Mouse (Mus musculus) liver, embryonic 14.5 days (tissue): Measurements from ENCODE around the gene Prss36.
A peak's percentile ranks its signal among the peaks of the same experiment; 100 is the strongest.
"Not testable (repeated sequence)": the region's sequence is repeated elsewhere in the genome, so short reads cannot be mapped to it uniquely, and the experiment has no call there.

Experiments
- CTCF ChIP-seq: IDR thresholded peaks from 2 replicates; pipeline ENCODE4 v1.5.1; 2016; ENCODE audit warnings: antibody characterized with exemption, low read depth, control low read depth
- EP300 ChIP-seq: IDR thresholded peaks from 2 replicates; pipeline ENCODE4 v1.6.1; 2016; ENCODE audit warnings: antibody characterized with exemption, low read depth

DNA sequence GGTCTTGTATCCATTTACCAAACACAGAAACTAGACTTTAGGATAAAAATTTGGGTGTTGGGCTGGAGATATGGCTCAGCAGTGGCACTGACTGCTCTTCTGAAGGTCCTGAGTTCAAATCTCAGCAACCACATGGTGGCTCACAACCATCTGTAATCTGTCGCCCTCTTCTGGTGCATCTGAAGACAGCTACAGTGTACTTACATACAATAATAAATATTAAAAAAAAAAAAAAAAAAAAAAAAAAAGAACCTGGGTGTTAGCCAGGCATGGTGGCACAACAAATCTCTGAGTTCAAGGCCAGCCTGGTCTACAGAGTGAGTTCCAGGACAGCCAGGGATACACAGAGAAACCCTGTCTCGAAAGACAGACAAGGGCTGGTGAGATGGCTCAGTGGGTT, 4.4 kb downstream of the Prss36 start:
- peak; percentile 30; the same call in 1 of the 2 replicates for TF ChIP-seq CTCF
- TF ChIP-seq EP300 = not testable (repeated sequence)
